Mouse (Mus musculus): ENCODE data around the gene Sec16b. TPM values are rescaled to one million over a fixed set of nuclear protein-coding genes. Genes with fewer than 3 reads are reported as not detected.

The Sec16b gene
- polyA plus RNA-seq, 1 experiment from 2014 or later: 1.8 TPM

- no peaks in the 10 kb centered on the region for H3K36me3 ChIP-seq (ENCODE audit: insufficient read depth, low read length)
- no peak for ATAC-seq (replicated peaks; ENCODE audit: low FRiP score, low read depth)
- WGBS: 53% methylated on average over 3 of the region's 3 CpGs
- no peak overlapping the region for H3K9ac ChIP-seq (ENCODE audit: low read depth, low read length)
- H3K4me2 ChIP-seq (ENCODE audit: low read length): no peak overlapping the region
- H3K4me1 ChIP-seq (replicated peaks; ENCODE audit: insufficient read depth, low read length): no peaks in the 10 kb centered on the region
- H3K27me3 ChIP-seq (ENCODE audit: insufficient read depth, low read length): no peaks in the 10 kb centered on the region
- DNase-seq (ENCODE audit: low spot score): no peak
- H3K9me3 ChIP-seq (replicated peaks; ENCODE audit: low read length): no peaks in the 10 kb centered on the region
- TF ChIP-seq CTCF (IDR thresholded peaks at IDR 0.05; ENCODE audit: low read depth): no peak
- no peak overlapping the region for H3K27ac ChIP-seq
- H3K4me3 ChIP-seq (replicated peaks; ENCODE audit: low read depth, low read length): no peak overlapping the region
These were observed 25.6 kb upstream of the Sec16b start for GRCm38 (mm10) chr1:157480901-157481300.

GRCm38 (mm10) chr1:157481666-157482065 lies 24.9 kb upstream of the Sec16b start:
- no peak for ATAC-seq (replicated peaks; ENCODE audit: low FRiP score, low read depth)
- TF ChIP-seq CTCF (IDR thresholded peaks at IDR 0.05; ENCODE audit: low read depth): no peak
- Histone ChIP-seq H3K36me3 (ENCODE audit: insufficient read depth, low read length) (no peaks in the 10 kb centered on the region), H3K9ac (ENCODE audit: low read depth, low read length) (no peak overlapping the region), H3K9me3 (replicated peaks; ENCODE audit: low read length) (no peaks in the 10 kb centered on the region), H3K27ac (no peak overlapping the region), H3K27me3 (ENCODE audit: insufficient read depth, low read length) (no peaks in the 10 kb centered on the region), H3K4me1 (replicated peaks; ENCODE audit: insufficient read depth, low read length) (no peaks in the 10 kb centered on the region), H3K4me2 (ENCODE audit: low read length) (no peak overlapping the region), H3K4me3 (replicated peaks; ENCODE audit: low read depth, low read length) (no peak overlapping the region)
- 90% methylated on average over 6 of the region's 6 CpGs for WGBS
- DNase-seq (ENCODE audit: low spot score): no peak

- no peak overlapping the region for H3K27ac ChIP-seq
- H3K4me3 ChIP-seq (replicated peaks; ENCODE audit: low read depth, low read length): no peak overlapping the region
- ATAC-seq (replicated peaks; ENCODE audit: low FRiP score, low read depth) (no peak), DNase-seq (ENCODE audit: low spot score) (no peak)
- no peaks in the 10 kb centered on the region for H3K36me3 ChIP-seq (ENCODE audit: insufficient read depth, low read length)
- no peaks in the 10 kb centered on the region for H3K4me1 ChIP-seq (replicated peaks; ENCODE audit: insufficient read depth, low read length)
- H3K27me3 ChIP-seq (ENCODE audit: insufficient read depth, low read length): no peaks in the 10 kb centered on the region
- no peak for TF ChIP-seq CTCF (IDR thresholded peaks at IDR 0.05; ENCODE audit: low read depth)
- no peak overlapping the region for H3K9ac ChIP-seq (ENCODE audit: low read depth, low read length)
- 84% methylated on average over 4 of the region's 4 CpGs for WGBS
- H3K4me2 ChIP-seq (ENCODE audit: low read length): no peak overlapping the region
- H3K9me3 ChIP-seq (replicated peaks; ENCODE audit: low read length): no peaks in the 10 kb centered on the region
These were observed 22.4 kb upstream of the Sec16b start for GRCm38 (mm10) chr1:157484161-157484560.

GRCm38 (mm10) chr1:157500657-157501056 lies 5.9 kb upstream of the Sec16b start:
- no peak for TF ChIP-seq CTCF (IDR thresholded peaks at IDR 0.05; ENCODE audit: low read depth)
- WGBS: 82% methylated on average over 1 of the region's 1 CpGs
- H3K4me2 ChIP-seq (ENCODE audit: low read length): no peak overlapping the region
- H3K4me1 ChIP-seq (replicated peaks; ENCODE audit: insufficient read depth, low read length): no peaks in the 10 kb centered on the region
- no peak overlapping the region for H3K27ac ChIP-seq
- H3K9ac ChIP-seq (ENCODE audit: low read depth, low read length): no peak overlapping the region
- H3K27me3 ChIP-seq (ENCODE audit: insufficient read depth, low read length): no peaks in the 10 kb centered on the region
- H3K9me3 ChIP-seq (replicated peaks; ENCODE audit: low read length): no peaks in the 10 kb centered on the region
- no peaks in the 10 kb centered on the region for H3K36me3 ChIP-seq (ENCODE audit: insufficient read depth, low read length)
- no peak for DNase-seq (ENCODE audit: low spot score)
- ATAC-seq (replicated peaks; ENCODE audit: low FRiP score, low read depth): no peak
- no peak overlapping the region for H3K4me3 ChIP-seq (replicated peaks; ENCODE audit: low read depth, low read length)

- DNase-seq (ENCODE audit: low spot score) (no peak), ATAC-seq (replicated peaks; ENCODE audit: low FRiP score, low read depth) (no peak)
- Histone ChIP-seq H3K4me3 (replicated peaks; ENCODE audit: low read depth, low read length) (no peak overlapping the region), H3K4me1 (replicated peaks; ENCODE audit: insufficient read depth, low read length) (no peaks in the 10 kb centered on the region), H3K9ac (ENCODE audit: low read depth, low read length) (no peak overlapping the region), H3K36me3 (ENCODE audit: insufficient read depth, low read length) (no peaks in the 10 kb centered on the region), H3K4me2 (ENCODE audit: low read length) (no peak overlapping the region), H3K27me3 (ENCODE audit: insufficient read depth, low read length) (no peaks in the 10 kb centered on the region), H3K9me3 (replicated peaks; ENCODE audit: low read length) (no peaks in the 10 kb centered on the region), H3K27ac (no peak overlapping the region)
- TF ChIP-seq CTCF (IDR thresholded peaks at IDR 0.05; ENCODE audit: low read depth): no peak
- 90% methylated on average over 6 of the region's 6 CpGs for WGBS
These were observed 5.1 kb upstream of the Sec16b start for GRCm38 (mm10) chr1:157501352-157501945.

GRCm38 (mm10) chr1:157503071-157503470 lies 3.5 kb upstream of the Sec16b start:
- Histone ChIP-seq H3K9ac (ENCODE audit: low read depth, low read length) (no peak overlapping the region), H3K36me3 (ENCODE audit: insufficient read depth, low read length) (no peaks in the 10 kb centered on the region), H3K27ac (no peak overlapping the region), H3K4me3 (replicated peaks; ENCODE audit: low read depth, low read length) (no peak overlapping the region), H3K9me3 (replicated peaks; ENCODE audit: low read length) (no peaks in the 10 kb centered on the region), H3K27me3 (ENCODE audit: insufficient read depth, low read length) (no peaks in the 10 kb centered on the region), H3K4me1 (replicated peaks; ENCODE audit: insufficient read depth, low read length) (no peaks in the 10 kb centered on the region), H3K4me2 (ENCODE audit: low read length) (no peak overlapping the region)
- DNase-seq (ENCODE audit: low spot score) (no peak), ATAC-seq (replicated peaks; ENCODE audit: low FRiP score, low read depth) (no peak)
- WGBS: 77% methylated on average over 6 of the region's 6 CpGs
- TF ChIP-seq CTCF (IDR thresholded peaks at IDR 0.05; ENCODE audit: low read depth): no peak

Measured in kidney, postnatal 0 days (tissue).